Comparison of ENCODE assay signal across 13 mouse cellular contexts in the genomic region with DNA sequence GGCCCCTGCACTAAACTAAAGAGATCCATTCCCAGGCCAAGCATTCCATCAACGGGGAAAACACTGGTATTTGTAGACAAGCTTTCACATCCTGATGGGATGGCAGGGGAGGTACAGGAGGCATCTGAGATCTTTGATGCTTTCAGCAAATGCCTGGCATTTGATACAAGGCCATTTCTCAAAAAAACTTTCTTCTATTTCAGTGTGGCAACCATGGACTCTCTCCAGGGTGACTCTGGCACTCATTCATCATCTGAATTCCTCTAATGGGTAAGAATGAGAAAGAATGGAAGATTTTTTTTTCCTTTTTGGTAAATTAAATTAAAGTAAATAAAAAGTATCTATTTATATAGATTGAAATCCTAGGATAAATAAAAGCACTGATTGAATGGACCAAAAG.
DNase-seq lines count a peak whose midpoint lies in the region.
"Had no signal": no experiment of that assay in that cellular context is flagged by ENCODE, and none has a peak within 500 bp of the region (broad histone marks: within the 10 kb centered on the region; RNA-seq: fewer than 3 reads in every experiment).

No protein-coding gene starts in this region.

- DNase-seq in adrenal gland, adult 2 months = peak; percentile 57
- DNase-seq in adrenal gland, postnatal 25 days = no peak
- peak; percentile 24 for DNase-seq in adrenal gland, postnatal 10 days
- DNase-seq in adrenal gland, adult 18-20 months (ENCODE audit: low spot score in 2 of 2) = no peak
- DNase-seq in adrenal gland, postnatal 14 days = peak; percentile 13
- no peak for DNase-seq in left cerebral cortex, postnatal 10 days (ENCODE audit: extremely low spot score in 1 of 2, low spot score in 2 of 2)
- no peak for DNase-seq in embryo, embryonic 11 days
- DNase-seq: B cell, adult 2 months; cerebellum, adult 11-12 months; cerebellum, adult 2 months; cerebellum, adult 9-10 months; cerebellum, postnatal 10 days; cerebellum, postnatal 25 days had no signal

- intact Hi-C loops in left cerebral cortex, postnatal 10 days (cut with DNase I) = no loop called here

Comparison
In these comparisons a context has a peak if more than half of its experiments do, and no peak if none do; other contexts are left out.
1. DNase-seq: peak in adrenal gland, adult 2 months (single experiment), adrenal gland, postnatal 10 days (single experiment) and adrenal gland, postnatal 14 days (single experiment); none in adrenal gland, postnatal 25 days (single experiment), adrenal gland, adult 18-20 months (0 of 2), left cerebral cortex, postnatal 10 days (0 of 2) and embryo, embryonic 11 days (single experiment).